Mouse (Mus musculus): ENCODE results near the gene Acan.

DNA sequence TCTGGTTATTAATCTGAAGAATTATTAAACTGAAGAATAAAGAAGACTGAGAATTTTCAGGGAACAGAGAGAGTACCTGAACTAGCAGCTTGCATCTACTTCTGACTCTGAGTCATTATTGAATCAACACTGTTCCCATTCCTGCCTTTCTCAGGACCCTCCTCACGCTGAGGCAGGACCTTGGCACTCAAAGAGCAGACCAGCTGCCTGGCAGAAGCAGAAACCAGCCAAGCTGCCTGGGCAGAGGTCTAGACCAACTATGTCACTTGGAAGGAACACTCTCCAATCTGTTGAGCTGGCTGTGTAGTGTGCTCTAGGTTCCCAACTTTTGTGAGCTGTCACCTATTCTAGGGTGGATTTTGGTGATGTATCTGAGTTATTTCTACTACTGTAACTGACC lies 106.1 kb downstream of the Acan start:
- TF ChIP-seq EP300 (IDR thresholded peaks at IDR 0.05), result no peak
- TF ChIP-seq CTCF (IDR thresholded peaks at IDR 0.05), result no peak

All from lung, postnatal 0 days (tissue).